Mouse (Mus musculus): ENCODE results near the gene Jdp2.

The Jdp2 gene

GRCm38 (mm10) chr12:85686466-85687216, 87.8 kb downstream of the Jdp2 start, which contains the start of gene Batf:
Gene Batf, plus strand, starts transcription at chr12:85686669.
- DNase-seq (ENCODE audit: low spot score): peak; percentile 86

GRCm38 (mm10) chr12:85687217-85687533, 88.3 kb downstream of the Jdp2 start:
- no peak for DNase-seq (ENCODE audit: low spot score)

- peak; percentile 52 for DNase-seq (ENCODE audit: low spot score)
These were observed 89.0 kb downstream of the Jdp2 start for GRCm38 (mm10) chr12:85687846-85688245.

All from T-cell, adult 2 months (primary cell).